33 mouse cellular contexts compared by ENCODE assay signal in the genomic region with DNA sequence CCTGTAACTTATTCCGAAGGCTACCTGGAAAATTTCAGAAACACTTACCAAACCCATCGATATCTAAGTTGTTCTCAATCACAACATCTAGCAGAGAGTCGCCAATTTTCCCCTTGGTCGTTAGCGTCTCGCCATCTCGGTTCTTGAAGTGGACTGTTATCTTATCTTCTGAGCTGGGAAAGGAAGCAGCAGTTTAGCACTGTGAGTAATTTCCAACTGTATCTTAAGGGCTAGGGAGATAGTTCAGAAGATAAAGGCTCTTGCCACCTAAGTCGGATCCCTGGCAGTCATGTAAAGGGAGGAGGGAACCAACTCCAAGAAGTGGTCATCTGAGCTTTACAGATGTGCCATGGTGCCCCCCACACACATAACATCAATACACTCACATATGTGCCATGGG. TPM values are rescaled to one million over a fixed set of nuclear protein-coding genes. Genes with fewer than 3 reads are reported as not detected.
"Had no signal": no experiment of that assay in that cellular context is flagged by ENCODE, and none has a peak within 500 bp of the region (broad histone marks: within the 10 kb centered on the region; RNA-seq: fewer than 3 reads in every experiment).

No protein-coding gene starts in this region.

- H3K9ac ChIP-seq: limb, embryonic 12.5 days; limb, embryonic 13.5 days; limb, embryonic 15.5 days; liver, embryonic 12.5 days; liver, embryonic 13.5 days; liver, embryonic 14.5 days; liver, embryonic 15.5 days; liver, postnatal 0 days; lung, embryonic 14.5 days; lung, embryonic 15.5 days; midbrain, embryonic 12.5 days; midbrain, embryonic 13.5 days; midbrain, embryonic 15.5 days; neural tube, embryonic 12.5 days had no signal

- H3K27ac ChIP-seq: left cerebral cortex, adult 2 months; limb, embryonic 10.5 days; limb, embryonic 12.5 days; limb, embryonic 13.5 days; limb, embryonic 15.5 days; liver, embryonic 12.5 days; liver, embryonic 13.5 days; liver, embryonic 14.5 days; liver, embryonic 15.5 days; lung, embryonic 15.5 days; macrophage; midbrain, embryonic 10.5 days; midbrain, embryonic 12.5 days; midbrain, embryonic 13.5 days; midbrain, embryonic 15.5 days; neural tube, embryonic 12.5 days had no signal

- ATAC-seq: liver, embryonic 12.5 days; liver, postnatal 0 days; lung, postnatal 0 days; midbrain, embryonic 13.5 days; midbrain, embryonic 15.5 days; midbrain, embryonic 16.5 days had no signal

- H3K27me3 ChIP-seq: limb, embryonic 12.5 days; limb, embryonic 13.5 days; limb, embryonic 15.5 days; liver, embryonic 12.5 days; liver, embryonic 13.5 days; liver, embryonic 15.5 days; lung, embryonic 15.5 days; megakaryocyte, embryonic 14.5 days; midbrain, embryonic 12.5 days; midbrain, embryonic 13.5 days; midbrain, embryonic 15.5 days; neural tube, embryonic 12.5 days had no signal

- H3K4me2 ChIP-seq: limb, embryonic 12.5 days; limb, embryonic 13.5 days; limb, embryonic 15.5 days; liver, embryonic 11.5 days; liver, embryonic 12.5 days; liver, embryonic 13.5 days; liver, embryonic 15.5 days; lung, embryonic 14.5 days; lung, embryonic 15.5 days; midbrain, embryonic 11.5 days; midbrain, embryonic 12.5 days; midbrain, embryonic 13.5 days; midbrain, embryonic 15.5 days; neural tube, embryonic 12.5 days had no signal

- H3K9me3 ChIP-seq: limb, embryonic 10.5 days; limb, embryonic 12.5 days; limb, embryonic 13.5 days; limb, embryonic 15.5 days; liver, embryonic 12.5 days; liver, embryonic 13.5 days; liver, embryonic 15.5 days; lung, embryonic 15.5 days; megakaryocyte, embryonic 14.5 days; midbrain, embryonic 10.5 days; midbrain, embryonic 12.5 days; midbrain, embryonic 13.5 days; midbrain, embryonic 15.5 days; neural tube, embryonic 12.5 days had no signal

- H3K4me3 ChIP-seq: left cerebral cortex, adult 2 months; limb, embryonic 10.5 days; limb, embryonic 12.5 days; limb, embryonic 13.5 days; limb, embryonic 15.5 days; liver, embryonic 12.5 days; liver, embryonic 13.5 days; liver, embryonic 15.5 days; lung, embryonic 15.5 days; megakaryocyte, embryonic 14.5 days; midbrain, embryonic 10.5 days; midbrain, embryonic 12.5 days; midbrain, embryonic 13.5 days; midbrain, embryonic 15.5 days; myocyte; neural tube, embryonic 12.5 days had no signal

- DNase-seq: left cerebral cortex, postnatal 4 days; liver; liver, embryonic 13.5 days; liver, postnatal 0 days; lung, adult 18-20 months; lung, adult 2 months; lung, embryonic 14.5 days; lung, postnatal 10 days; lung, postnatal 14 days; lung, postnatal 36 days; lung, postnatal 4 days had no signal

- H3K4me1 ChIP-seq: liver, embryonic 12.5 days; liver, embryonic 15.5 days had no signal

RNA-seq across cellular contexts. Expression of a gene that starts 6.3 kb away (rescaled TPM):
- total RNA-seq: monocyte, adult 5-6 weeks had no signal
